Mouse (Mus musculus): ENCODE data around the gene Actn3.

DNA sequence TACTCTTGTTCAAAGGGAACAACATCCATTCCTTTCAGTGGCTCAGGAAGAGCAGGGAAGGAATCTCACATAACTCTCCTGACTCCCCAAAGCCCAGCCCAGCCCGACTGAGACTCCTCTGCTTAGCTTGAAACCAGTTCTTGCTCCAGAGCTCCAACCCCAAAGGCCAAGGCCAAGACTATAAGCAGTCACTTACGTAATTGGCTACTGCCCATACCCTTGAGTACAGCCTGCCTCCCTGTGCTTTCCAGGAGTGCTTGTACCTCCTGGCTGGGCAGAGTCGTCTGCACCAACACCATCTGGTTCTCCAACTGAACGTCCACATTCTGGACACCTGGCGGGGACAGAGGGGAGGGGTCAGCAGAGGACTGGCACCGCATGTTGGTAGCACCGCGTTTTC, 43.7 kb downstream of the Actn3 start:
- TF ChIP-seq CTCF (IDR thresholded peaks at IDR 0.05; ENCODE audit: low read depth) = no peak
- TF ChIP-seq EP300 (IDR thresholded peaks at IDR 0.05; ENCODE audit: low read depth) = no peak
